Mouse (Mus musculus): ENCODE results near the gene Zzz3.

GRCm38 (mm10) chr3:152462900-152463299 is 67.6 kb downstream of the Zzz3 start:
- no peak for TF ChIP-seq MAX (IDR thresholded peaks at IDR 0.05; ENCODE audit: low read length)
- TF ChIP-seq CHD2 (IDR thresholded peaks at IDR 0.05; ENCODE audit: low read length): no peak
- no peak for TF ChIP-seq EP300 (IDR thresholded peaks at IDR 0.05; ENCODE audit: low read length)
- TF ChIP-seq GABPA (IDR thresholded peaks at IDR 0.05; ENCODE audit: insufficient replicate concordance, low read depth, low read length): no peak
- no peak for TF ChIP-seq SMC3 (IDR thresholded peaks at IDR 0.05; ENCODE audit: low read depth, low read length)
- TF ChIP-seq POLR2A (IDR thresholded peaks at IDR 0.05; ENCODE audit: low read depth, low read length): no peak
- no peak for TF ChIP-seq CTCF (conservative IDR thresholded peaks at IDR 0.05 in 1 of 2, IDR thresholded peaks at IDR 0.05 in 1 of 2; ENCODE audit: low read depth in 2 of 2, low read length in 2 of 2)
- TF ChIP-seq RAD21 (IDR thresholded peaks at IDR 0.05; ENCODE audit: low read depth, low read length): no peak
- no peak for TF ChIP-seq CHD1 (IDR thresholded peaks at IDR 0.05; ENCODE audit: low read depth, low read length)

All from CH12.LX (cell line).